Mouse (Mus musculus) urinary bladder, postnatal 4 days (tissue): ENCODE results near the gene Sirt7.

ENCODE experiments used
- DNase-seq, 2 experiments: peaks; one replicate each; pipeline ENCODE4 v3.0.0; 2021 to 2022; ENCODE audit warnings: low spot score in 2 of 2

The Sirt7 gene

GRCm38 (mm10) chr11:120641255-120641654, 16.2 kb upstream of the Sirt7 start:
- peak in 1 of 2 experiments; percentile 16 for DNase-seq

DNA sequence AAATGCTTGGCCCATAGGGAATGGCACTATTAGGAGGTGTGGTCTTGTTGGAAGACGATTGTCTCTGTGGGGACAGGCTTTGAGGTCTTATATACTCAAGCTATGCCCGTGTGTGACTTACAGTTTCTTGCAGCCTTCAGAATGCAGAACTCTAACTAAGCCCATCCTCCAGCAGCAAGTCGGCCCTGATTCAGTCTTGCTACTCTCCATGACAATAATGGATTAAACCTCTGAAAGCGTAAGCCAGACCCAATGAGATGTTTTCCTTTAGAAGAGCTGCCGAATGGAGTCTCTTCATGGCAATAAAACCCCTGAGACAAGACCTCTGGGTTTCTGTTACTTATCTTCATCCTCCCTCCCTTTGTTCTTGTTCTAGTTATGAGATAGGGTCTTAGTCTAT, 9.8 kb upstream of the Sirt7 start:
- DNase-seq = no peak

DNA sequence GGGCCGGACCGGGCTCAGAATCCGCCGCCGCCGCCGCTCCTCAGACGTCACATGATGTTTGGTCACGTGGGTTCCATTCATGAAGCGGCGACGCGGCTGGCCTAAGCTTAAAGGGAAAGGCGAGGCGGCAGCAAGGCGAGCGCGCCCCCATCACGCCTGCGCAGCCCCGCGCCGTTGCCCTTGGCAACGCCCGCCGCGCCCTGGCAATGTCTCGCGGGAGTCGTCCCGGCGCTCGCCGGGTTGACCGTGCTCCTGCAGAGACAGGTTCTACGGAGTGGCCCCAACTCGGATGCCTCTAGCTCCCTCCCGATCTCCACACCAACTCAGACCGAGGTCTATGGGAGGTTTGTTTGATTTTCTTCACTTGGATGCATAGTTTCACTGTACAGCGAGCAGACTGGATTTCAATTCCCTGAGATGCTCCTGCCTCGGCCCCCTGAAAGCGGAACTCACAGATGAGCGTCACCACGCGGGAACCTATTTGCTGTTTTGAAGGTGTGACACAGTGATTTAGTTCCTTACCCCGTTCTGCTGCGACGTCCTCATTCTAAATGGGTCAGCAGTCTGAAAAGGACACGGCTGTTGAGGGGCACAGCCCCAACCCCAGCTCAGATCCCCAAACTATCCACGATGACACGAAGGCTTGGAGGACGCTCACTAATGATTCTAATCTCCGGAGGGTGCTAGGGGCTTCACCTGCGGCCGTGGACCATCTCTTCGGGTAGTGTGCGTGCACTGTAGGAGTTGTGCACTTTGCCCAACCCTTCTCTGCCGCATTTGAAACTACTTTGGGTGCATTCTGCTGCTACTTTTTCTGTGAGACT, 8.7 kb upstream of the Sirt7 start, which contains the start of gene Mafg:
TSS of gene Mafg (minus strand) at position 81 of the 824 bp plus-strand sequence.
- DNase-seq = peak; percentile 92 to 95

DNA sequence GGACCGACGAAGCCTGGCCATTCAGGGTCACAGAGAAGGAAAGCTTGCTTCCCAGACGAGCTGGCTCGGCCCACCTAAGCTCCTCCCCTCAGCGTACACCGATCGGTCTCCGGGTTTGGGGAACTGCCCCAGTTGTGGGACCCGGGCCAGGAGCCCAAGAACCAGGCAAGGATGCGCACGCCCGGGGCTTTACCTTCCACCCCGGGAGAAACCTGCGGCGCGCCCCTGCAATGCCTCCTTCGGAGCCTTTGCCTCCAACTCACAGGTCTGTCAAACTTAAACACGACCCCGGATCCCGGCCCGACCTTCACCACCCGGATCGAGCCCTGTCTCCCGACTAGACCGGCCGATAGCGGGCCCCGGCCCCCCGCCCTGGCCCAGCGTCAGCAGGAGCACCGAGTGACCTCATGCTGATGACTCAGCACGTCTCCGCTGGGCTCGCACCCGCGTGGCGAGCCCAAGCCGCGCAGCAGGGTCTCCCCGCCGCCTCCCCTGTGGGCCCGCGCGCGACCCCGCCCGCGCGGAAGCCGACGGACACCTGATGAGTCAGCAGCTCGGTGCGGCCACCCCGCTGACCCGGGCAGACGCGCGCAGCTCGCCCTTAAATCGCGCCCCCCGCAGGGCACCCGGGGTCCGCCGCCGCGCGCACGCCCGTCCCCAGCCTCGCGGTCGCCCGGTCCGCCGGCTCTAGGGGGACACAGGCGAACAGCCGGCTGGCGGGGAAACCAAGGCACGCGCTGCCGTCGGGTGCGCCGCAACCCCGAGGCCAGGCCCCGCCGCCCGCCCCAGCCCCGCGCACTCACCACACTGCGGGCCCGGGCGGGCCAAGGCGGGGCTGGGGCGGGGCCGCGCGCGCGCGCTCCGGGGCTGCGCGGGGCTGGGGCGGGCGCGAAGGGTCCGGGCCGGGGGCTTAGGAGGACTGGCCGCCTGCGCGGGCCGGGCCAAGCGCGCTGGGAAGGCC, 7.8 kb upstream of the Sirt7 start:
- DNase-seq = peak; percentile 68 to 73

GRCm38 (mm10) chr11:120631726-120632448, 6.8 kb upstream of the Sirt7 start:
- no peak for DNase-seq

DNA sequence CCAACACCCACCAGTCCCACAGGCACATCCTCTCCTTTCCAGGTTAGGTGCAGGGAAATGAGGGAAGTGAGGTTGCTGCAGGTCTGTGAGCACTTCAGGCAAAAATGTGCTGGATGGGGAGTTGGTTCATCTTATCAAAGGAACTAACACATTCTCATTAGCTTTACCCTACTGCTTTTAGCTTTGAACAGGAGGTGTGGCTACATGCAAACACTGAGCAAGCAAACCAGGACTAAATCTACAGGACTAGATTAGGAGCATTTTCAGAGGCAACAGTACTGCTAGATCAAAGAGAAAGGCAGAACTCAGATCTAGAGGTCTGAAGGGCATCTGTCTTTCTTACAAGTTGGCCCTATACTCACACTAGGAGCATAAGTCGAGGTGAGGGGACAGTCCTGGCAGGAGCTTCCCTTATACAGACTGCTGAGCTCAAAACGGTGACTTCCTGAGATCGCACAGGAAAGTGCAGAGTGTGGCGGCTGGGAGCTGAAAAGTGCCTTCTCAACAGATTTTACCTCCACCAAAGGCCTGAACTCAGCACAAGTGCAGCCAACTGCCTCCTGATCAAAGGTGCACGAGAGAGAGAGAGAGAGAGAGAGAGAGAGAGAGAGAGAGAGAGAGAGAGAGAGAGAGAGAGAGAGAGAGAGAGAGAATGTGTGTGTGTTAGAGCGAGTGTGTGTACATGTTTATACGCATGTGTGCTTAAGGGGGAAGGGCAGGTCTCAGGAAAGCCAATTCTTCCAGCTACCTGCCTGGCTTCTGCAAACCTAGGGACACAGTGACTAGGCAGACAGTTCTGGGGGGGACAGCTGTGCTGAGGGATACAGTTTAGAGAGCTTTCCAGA, 6.1 kb upstream of the Sirt7 start:
- no peak for DNase-seq

DNA sequence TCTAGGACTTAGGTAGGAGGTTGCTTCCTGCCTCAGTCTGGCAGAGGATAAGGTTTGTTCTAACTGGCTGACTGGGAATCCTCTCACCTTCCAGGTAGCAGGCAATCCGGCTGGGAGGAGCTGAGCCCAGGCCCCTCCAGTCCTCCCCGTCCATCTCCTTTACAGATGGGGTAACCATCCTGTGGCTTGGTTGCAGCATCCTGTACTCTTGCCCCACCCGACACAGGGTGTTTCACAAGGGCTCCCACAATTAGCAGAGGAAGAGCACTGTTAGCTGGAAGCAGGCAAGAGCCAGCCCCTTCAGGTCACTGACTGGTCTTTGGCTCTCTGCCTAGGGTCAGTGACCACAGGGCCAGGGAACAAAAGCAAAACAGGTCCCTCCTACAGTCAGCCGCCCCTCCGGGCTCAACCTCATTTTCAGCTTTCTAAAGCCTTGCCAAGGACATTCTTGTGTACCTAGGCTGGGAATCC, 5.4 kb upstream of the Sirt7 start:
- DNase-seq = no peak

DNA sequence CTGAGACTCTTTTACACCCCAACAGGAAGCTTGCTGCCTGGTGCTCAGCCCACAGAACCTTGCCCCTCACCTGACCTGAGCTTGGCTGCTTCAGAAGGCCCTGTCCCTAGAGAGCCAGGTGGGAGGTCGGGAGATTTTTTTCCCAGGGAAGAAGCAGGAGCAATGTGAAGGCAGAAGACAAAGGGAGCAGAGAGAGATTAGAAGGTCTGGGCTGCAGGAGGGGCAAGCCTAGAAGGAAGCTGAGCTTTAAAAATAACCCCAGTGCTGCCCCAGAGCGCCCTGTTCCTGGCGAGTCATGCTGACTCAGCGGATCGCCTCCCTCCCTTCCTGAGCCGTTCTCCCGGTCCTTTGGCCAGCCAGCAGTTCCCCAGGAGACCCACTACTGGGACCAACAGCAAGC, 4.9 kb upstream of the Sirt7 start:
- no peak for DNase-seq

DNA sequence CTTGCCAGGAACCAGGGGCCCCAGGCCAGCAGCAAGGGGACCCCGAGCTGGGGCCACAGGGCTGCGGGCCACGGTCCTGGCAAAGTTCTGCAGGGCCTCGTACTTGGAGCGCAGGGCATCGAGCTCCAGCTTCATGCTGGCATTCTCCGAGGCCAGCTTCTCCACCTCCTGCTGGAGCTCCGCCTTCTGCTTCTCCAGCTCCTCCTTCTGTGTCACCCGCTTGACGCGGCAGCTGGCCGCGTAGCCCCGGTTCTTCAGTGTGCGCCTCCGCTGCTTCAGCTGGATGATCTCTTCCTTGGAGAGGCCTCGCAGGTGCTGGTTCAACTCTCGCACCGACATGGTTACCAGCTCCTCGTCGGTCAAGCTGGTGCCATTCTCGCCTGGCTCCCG, 4.3 kb upstream of the Sirt7 start:
- DNase-seq = no peak

- no peak for DNase-seq
Observed at GRCm38 (mm10) chr11:120628601-120629340, 3.7 kb upstream of the Sirt7 start.

- peak in 1 of 2 experiments; percentile 16 for DNase-seq
Observed at GRCm38 (mm10) chr11:120627468-120628300, 2.6 kb upstream of the Sirt7 start.

GRCm38 (mm10) chr11:120626785-120627467, 1.9 kb upstream of the Sirt7 start:
- DNase-seq = no peak

DNA sequence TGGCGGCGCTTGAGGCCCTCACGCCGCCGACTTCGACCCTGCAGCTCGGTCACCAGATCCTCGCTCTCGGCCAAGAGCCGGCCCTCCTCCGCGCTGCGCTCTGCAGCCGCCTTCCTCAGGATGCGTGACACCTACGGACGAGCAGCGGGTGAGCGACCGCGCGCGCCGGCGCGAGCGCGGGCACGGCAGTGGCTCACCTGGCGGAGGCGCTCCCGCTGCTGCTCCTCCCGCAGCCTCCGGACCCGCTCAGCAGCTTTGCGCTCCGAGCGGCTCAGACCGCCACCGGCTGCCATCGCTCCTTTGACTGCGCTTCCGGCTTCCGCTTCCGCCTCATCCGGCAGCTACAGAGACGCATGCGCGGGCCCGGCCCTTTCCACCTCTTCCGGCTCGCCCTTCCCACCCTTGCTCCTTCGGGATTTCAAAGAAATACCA, 344 bp downstream of the Sirt7 start:
- DNase-seq = peak; percentile 82 to 87

GRCm38 (mm10) chr11:120623961-120624679, 920 bp downstream of the Sirt7 start:
- peak in 1 of 2 experiments; percentile 52 for DNase-seq

GRCm38 (mm10) chr11:120622805-120623204, 2.2 kb downstream of the Sirt7 start:
- DNase-seq = no peak

DNA sequence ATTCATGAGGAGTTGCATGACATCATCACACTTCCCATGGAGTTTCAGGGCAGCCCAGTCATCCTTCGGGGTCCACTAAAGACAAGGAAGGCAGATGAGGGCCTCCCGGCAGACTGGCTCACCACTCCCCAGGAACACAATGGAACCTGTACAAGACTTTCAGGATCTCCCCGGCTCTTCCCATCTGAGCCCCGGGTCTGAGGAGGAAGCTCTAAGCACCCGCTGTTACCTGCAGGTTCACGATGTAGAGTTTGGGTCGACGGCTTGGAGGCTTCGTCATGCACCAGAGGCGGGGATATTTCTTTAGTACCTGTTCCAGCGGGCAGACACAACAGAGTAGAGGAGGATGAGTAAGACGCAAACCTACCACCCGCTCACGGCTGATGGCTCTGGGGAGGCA, 4.8 kb downstream of the Sirt7 start:
- no peak for DNase-seq

DNA sequence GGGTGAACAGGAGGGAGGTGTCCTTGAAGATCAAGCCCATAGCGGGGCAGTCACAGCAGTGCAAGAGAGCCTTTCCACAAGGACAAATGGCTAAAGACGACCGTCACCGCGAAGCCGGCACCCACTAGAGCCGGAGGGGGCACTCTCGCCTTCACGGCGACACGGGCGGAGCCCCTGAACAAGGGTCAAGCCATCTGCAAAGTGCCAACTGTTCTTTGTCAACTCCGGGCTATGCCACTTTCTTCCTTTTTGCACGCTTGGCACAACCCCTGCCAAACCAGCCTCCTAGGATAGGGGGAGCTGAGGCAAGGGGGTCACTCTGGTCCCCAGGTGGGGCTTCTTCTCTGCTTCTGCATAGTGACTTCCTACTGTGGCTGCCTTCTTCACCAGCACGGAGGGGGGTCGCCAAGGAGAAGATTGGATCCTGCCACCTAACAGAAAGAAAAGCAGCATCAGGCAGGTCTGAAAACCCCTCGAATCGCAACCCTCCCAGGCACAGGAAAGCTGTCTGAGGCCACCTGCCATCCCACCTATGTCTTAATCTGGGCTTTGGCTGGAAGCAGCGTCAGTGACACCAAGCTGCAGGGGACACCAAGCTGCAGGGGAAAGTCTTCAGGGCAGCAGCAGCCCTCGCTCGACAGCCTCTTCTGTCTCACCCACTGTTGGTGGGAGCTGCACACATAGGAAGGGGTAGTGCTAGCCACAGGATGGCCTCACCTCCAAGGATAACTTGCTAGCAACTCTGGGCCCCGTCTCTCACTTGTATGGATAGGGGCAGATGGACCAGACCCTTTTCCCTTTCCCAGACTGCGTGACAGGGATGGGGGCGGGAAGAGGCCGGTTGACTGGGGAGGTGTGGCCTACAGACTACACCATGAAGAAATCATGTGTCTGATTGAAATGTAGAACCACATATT, 6.2 kb downstream of the Sirt7 start:
- peak in 1 of 2 experiments; percentile 18 for DNase-seq
